Mouse (Mus musculus) heart, postnatal 0 days (tissue): ENCODE results near the gene Bcar3.

Experiments
- CTCF ChIP-seq: IDR thresholded peaks from 2 replicates; pipeline ENCODE4 v1.5.1; 2016; ENCODE audit warnings: antibody characterized with exemption, control low read depth, low read depth
- EP300 ChIP-seq: IDR thresholded peaks from 2 replicates; pipeline ENCODE4 v1.6.1; 2016; ENCODE audit warnings: antibody characterized with exemption, low read depth

DNA sequence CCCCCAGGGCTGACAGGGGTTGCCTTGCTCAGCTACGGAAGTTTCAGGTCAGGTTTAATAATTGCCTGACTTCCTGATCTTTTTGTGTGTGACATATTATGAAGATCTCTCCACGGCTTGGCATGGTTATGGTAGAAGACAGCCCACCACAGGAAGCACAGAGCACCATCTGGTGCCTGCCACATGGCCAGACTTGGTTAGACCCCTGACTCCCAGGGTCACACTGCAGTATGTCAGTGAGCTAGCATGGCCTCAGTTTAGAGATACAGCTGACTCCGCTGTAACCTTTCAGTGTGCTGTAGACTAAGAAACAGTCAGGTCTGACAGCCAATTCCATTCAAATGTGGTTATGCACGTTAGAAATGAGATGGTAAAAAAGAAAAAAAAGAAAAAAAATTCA is 223.8 kb downstream of the Bcar3 start:
- TF ChIP-seq CTCF (no peak), EP300 (no peak)
